Mouse (Mus musculus) gastrocnemius, postnatal 14 days (tissue): Measurements from ENCODE around the gene Mms19. TPM values are rescaled to one million over a fixed set of nuclear protein-coding genes. Genes with fewer than 3 reads are reported as not detected.
"Not testable (repeated sequence)": the region's sequence is repeated elsewhere in the genome, so short reads cannot be mapped to it uniquely, and the experiment has no call there.

Source experiments
- DNase-seq: peaks from one replicate; pipeline ENCODE4 v3.0.0; 2021; ENCODE audit warnings: mixed read lengths
- intact Hi-C: fragments of 180-260 bp; cut with DNase I; formaldehyde crosslinking; loops from one replicate; pipeline ENCODE4 v1.15.1; 2025; ENCODE audit warnings: low total_unique reads
- total RNA-seq, 2 experiments: library from RNA; stranded (reverse); gene quantifications; 2 replicates each; pipeline ENCODE4 v1.2.3; 2021

Gene Mms19
- total RNA-seq, 2 experiments from 2014 or later = 8.0 to 9.1 TPM

DNA sequence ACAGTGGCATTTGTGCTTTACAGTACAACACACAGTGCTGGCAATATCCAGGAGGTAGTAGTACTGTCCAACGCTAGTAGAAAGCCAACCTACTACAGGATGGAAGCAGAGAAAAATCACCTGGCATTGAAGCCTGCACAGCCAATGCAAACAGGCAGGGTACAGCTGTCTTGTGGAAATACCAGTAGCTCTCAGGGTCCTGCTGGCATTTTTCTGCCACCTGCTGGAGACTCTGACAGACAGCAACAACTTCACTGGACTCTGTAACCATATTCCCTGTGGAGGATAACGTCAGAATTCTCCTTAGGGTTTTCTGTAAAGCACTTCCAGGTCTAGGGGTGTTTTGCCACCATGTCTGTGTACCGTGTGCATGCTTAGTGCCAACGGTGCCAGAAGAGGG lies 28.7 kb downstream of the Mms19 start:
- no peak for DNase-seq
- intact Hi-C loops = no loop called here

DNA sequence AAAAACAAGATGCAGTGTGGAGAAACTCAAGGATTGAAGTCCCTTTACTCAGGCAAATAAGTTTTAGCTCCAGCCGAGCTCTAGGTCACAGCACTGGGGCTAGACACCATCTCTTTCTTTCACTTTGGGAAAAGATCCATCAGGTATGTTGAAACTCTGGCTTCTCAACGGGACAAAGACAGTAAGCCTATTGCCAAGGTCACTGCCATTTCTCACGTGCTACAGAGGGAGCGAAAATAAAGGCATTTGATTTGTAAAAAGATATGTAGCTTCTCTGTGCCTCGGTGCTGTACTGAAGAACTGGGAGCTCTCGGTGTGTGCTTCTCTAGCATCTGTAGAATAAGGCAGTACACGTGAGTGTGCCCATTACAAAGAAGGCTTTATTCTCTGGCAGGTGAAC lies 37.1 kb downstream of the Mms19 start:
- DNase-seq = no peak
- intact Hi-C loops = no loop called here

DNA sequence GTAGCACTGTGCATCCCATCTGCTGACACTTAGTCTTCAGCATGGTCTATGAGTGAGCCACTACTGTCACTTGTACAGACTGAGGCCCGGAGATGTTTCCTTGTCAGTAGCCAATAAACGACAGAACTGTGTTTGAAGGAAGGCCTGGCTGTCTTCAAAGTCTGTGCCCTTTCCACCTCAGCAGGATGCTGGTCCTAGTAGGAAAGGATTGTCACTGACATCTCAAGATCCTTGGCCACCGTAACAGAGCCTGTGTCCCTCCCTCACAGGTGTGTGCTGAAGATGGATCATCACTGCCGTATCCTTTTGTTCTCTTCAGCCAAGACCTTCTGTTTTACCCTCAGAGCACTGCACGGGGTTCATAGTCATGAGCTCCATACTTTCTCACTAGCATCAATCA lies 42.4 kb downstream of the Mms19 start:
- no peak for DNase-seq
- intact Hi-C loops = loop anchor here (5.0 kb wide), 1 partner anchor 39 kb away; no protein-coding TSS in a partner anchor

DNA sequence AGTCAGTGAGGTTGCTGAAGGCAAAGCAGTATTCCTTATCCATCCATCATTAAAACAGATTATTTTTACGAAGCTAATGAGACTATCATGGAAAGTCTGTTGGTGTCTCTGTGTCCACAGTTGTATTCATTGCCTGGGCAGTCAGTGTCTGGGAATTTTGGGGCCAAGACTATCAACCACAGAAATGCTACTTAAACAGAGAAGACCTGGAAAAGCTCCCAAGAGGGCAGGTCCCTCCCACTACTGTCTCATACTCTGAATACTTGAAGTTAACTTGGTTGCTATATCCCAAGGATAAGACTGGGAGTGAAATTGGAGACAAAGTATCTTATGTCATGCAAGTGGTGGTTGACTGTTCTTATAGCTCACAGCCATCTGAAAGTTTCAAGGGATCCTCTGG lies 45.0 kb downstream of the Mms19 start:
- intact Hi-C loops = loop anchor here (5.0 kb wide), 1 partner anchor 41 kb away; no protein-coding TSS in a partner anchor
- DNase-seq = no peak

DNA sequence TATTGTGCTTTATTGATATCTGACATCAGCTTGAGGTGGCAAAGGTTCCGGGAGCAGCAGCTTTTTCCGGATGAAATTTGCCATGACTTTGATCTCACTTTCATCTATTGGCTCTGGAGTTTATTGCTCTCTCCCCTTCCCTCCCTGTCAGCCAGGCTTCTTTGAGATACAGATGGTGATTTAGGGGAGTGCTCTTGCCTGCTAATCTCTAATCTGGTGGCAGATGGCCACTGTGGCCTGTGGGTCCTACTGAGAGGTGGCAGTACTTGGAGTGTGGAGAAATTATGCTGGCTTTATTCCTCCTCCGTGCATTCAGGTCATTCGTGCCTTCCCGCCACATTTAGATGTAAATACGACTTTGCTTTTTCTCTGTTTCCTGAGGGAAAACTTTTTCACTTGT lies 46.8 kb downstream of the Mms19 start:
- intact Hi-C loops = no loop called here
- no peak for DNase-seq

DNA sequence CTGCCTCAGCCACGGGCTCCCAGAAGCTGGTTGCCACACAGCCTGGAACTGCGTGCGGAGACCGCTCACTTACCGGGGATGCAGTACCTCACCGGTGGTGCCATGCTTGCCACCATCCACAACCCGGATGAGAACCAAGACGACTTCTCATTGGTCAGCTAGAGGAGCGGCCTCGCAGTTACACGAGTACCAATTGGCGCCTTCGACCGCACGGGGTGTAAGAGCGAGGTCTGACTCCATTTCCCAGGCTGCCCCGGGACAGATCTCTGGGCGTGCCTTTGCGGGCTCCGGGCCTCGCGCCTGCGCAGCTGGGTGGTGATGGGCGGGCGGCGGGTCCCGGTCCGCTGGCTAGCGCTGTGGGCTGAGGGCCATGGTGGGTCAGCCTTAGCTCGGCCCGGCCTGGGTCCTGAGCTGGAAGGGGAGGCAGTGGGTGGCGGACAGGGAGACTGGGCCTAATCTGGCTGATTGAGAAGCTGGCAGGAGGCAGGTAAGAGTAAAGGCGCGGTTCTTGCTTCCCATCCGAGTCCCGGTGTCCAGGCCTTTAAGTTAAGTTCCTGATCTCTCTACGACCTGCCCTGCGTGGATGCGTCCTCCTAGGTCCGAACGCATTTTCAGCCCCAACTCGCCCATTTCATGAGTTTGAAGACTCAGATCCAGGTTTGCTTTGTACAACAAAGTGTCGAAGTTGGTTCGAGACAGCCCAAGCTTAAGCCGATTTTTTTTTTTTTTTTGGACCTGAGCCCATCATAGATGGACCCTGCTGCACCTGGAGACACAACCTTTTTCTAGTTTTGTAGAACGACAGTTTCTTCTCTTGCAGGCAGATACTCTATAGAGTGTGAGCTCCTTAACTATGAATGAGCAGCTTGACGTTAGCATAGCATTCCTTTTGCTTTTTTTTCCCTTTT lies 47.5 kb downstream of the Mms19 start, which contains the start of the genes Exosc1 and Zdhhc16:
Gene Exosc1 (minus strand): TSS at position 245 of the 908 bp plus-strand sequence.
Gene Zdhhc16 (plus strand): TSS at position 302 of the 908 bp plus-strand sequence.
- intact Hi-C loops = no loop called here
- DNase-seq = peak; percentile 98

DNA sequence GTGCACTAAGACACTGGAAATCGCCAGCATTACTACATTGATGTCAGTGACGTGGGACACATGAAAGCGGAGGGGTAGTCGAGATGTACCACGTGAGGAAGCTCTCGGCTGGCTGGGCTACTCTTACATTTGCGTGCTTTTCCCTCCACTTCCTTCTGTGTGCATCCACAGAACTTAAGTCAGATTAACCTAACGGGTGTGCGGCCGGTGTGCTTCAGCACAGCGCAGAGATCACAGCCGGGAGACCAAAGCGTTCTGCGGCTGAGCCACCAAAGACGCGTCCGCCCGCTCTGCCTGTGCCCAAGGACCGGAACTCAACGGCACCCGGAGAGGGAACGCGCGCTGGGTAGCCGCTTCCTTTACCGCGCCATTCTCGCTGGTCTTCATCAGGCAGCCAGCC lies 48.3 kb downstream of the Mms19 start:
- no peak for DNase-seq
- intact Hi-C loops = no loop called here

DNA sequence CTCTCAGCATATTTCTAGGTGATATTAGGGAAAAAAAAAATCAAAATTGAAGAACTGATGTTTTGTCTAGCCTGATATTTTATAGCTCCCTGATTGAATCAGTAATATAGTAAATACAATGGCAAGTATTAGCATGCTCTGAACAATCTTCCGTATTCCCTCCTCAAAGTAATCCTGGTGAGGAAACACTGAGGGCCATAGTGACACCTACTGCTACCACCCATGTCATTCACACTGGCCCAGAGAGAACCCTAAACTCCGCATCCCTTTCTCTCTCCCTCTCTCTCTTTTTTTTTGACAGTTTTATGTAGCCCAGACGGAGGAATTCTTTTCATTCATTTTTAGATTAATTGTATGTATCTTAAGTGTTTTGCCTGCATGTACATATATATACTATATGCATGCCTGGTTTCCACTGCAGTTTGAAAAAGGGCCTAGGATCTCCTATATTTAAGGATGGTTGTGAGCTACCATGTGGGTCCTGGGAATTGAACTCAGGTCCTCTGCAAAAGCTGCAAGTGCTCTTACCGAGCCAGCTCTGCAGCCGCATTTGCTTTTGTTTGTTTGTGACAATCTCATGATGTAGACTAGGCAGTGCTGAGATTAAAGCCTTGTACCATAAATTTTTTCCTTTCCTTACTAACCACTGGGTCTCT lies 60.4 kb downstream of the Mms19 start:
- intact Hi-C loops = no loop called here
- DNase-seq = no peak

DNA sequence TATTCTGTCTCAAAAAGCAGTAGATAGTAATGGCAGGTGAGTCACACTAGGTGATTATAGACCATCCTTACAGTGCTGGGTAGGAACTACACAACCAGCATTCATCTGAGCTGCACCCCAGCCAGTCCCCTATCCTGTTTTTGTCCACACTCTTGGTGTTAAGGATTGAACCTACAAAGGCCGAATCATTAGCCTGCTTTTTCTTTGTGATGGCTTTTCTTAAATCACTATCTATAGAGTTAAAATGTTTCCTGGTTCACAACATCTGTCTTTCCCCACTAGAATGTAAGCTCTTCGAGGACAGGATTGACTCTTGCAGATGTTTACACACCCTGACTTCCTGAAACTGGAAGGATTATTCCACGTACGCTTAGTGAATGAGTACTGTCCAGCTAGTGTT lies 61.5 kb downstream of the Mms19 start:
- DNase-seq = no peak
- intact Hi-C loops = no loop called here

DNA sequence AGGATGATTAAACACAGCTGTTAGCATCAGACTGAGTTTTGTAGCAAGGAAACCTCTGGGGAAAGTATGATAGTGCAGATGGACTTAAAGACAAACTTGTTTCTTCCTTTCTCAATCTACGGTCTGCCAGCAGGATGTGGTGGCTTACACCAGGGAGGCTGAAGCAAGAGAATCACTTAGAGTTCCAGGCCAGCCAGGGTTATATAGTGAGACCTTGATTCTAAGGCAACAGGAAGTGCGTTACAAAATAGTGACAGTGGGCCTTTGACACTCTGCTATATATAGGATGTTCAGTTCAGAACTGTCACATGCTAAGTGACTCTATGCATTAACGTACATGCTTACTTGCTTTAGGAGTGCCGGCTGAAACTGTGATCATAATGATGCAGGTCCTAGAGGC lies 64.1 kb downstream of the Mms19 start:
- no peak for DNase-seq
- intact Hi-C loops = no loop called here

DNA sequence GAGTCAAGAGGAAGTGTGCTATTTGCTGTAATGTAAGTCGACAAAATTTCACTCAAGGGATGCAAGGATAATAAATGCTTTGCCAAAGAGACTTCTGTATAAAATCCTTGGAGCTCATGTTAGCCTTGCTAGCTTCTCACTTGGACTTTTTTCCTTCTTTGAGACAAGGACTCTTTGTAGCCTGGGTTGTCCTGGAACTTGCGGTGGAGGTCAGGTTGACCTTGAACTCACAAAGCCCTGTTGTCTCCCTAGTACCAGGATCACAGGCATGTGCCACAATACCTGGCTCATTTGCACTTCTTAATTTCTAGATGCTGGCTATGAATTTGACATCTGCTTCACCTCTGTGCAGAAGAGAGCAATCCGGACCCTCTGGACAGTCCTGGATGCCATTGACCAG lies 65.7 kb downstream of the Mms19 start:
- DNase-seq = no peak
- intact Hi-C loops = no loop called here

DNA sequence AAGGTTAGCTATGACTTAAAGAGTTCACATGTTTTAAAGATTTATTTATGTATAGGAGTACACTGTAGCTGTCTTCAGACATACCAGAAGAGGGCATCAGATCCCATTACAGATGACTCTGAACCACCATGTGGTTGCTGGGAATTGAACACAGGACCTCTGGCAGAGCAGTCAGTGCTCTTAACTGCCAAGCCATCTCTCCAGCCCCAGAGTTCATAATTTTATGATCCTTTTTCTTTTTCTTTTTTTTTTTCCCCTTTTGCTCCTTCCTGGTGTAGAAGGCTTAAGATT lies 66.4 kb downstream of the Mms19 start:
- DNase-seq, intact Hi-C loops: not testable (repeated sequence)

DNA sequence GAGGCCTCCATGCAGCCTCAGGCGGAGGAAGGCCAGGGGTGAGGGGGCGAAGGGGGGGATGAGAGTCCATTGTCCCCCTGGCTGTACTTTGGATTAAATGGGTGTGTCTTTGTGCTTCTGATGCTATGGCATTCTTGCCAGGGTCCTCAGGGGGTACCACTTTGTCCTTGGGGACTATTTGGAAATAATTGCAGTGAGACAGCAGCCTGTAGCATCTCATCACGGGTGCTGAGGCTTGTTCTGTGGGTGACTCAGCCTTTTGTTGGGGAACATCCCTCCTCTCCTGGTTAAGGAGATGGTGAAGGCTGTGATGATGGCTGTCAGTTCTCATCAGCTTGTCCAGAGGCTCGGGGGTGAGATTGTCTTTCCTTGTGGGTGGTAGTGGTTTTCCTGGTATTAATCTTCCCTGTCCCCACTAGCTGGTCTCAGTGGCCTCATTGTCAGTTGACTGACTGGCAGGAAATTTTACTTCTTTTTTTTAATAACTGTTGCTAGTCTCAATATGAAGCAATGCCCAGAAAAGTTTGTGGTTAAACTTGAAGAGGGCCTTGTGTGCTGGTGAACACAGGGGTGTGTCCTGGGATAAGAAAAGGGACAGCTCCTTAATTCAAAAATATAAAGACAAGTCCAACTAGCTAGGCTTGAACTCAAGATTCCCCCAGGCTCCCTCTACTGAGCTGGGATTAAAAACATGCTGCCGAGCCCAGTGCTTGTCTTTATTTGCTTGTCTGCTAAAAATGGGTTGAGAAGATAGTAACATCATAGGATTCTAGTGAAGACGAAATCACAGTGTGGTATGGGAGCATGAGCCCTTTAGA lies 67.0 kb downstream of the Mms19 start:
- intact Hi-C loops = no loop called here
- no peak for DNase-seq

DNA sequence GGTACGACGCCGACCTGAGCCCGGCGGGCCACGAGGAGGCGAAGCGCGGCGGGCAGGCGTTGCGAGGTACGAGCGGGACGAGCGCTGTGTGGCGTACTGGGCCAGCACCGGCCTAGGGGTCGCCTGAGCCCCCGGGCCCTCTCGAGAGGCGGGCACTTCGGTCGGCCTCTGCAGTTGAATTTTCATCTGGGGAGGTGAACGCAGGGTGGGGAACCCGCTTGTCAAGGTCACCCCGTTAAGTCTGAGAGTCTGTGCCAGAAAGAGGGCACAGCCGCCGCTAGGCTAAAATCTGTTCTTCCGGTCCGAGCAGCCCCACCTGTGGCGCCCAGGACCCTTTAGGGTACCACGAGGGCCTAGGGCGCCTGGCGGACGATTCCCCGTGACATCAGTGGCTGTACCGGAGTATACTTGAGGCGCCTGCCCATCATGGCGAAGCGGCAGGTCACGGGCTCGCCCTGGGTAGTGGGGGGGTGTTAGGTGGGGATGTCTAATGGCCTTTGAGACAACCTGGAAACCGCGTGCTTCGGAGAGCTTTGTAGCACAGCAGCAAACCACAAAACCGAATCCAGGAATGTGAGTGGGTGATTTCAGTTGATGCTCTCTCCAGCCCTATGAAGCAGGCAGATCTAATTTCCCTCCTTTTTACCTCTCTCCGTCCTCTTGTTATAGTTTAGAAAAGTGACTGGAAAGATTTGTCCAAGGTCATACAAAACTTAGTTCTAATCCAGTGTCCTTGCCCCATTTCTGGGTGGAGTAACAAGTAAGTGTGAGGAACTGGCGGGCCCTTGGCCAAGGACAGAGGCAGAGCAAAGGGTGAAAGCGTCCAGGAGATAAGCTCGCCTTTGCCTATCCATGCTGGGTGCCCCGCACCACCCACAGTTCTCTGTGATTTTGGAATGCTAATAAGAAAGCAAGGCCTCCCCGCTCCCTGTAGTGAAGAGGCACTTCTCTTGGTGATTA lies 68.6 kb downstream of the Mms19 start:
- intact Hi-C loops = no loop called here
- DNase-seq = peak; percentile 37

DNA sequence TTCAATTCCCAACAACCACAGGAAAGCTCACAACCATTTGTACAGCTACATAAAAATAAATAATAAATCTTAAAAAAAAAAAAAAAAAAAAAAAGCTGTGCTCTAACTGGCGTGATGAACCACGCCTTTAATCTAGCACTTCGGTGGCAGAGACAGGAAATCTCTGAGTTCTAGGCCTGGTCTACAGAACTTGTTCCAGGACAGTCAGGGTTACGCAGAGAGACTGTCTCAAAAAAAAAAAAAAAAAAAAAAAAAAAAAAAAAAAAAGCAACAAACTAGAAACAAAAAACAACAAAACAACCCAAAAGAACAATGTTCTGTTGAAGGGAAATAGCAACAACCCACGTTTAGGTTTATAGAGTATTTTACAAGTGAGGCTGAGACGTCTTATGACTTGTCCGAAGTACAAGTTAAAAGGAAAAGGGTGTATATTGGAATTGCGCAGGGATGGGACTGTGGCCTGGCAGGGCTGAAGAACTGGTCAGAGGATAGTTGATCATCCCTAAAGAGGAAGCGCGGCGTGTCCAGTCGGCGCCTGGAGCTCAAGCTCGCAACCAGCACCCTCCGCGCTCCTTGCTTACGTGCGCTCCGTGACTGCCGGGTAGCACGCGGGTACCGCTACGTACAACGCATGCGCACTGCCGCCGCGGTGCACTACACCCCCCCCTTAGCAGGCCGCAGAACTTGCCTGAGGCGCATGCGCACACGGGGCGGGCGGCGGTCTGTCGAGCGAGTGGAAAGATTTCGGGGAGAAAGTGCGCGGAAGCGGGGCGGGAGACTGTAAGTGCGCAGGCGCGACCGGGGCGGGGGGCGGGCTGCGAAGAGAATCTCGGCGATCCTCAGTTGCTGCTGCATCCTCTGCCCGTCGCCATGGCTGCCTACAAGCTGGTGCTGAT lies 69.5 kb downstream of the Mms19 start, which contains the start of gene Pgam1:
Gene Pgam1 (plus strand): TSS at position 746 of the 896 bp plus-strand sequence.
- DNase-seq = peak; percentile 98
- intact Hi-C loops = no loop called here

DNA sequence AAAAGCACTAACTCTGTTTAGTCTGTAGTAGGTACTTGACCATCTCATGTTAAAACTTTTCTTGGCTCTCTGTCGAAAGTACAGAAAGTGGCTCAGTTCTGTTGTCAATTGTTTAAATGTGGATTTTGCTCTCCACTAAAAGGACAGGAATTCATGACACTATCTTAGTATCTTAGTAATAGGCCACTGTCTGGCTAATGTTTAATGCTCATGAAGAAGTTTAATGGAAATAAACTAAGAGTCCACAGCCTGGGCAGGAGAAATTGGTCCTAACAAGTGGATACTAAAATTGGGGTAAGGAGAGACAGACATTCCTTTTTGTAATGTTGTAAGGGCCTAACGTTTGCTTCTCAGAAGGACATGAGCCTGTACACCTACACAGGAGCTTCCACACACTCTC lies 70.6 kb downstream of the Mms19 start:
- no peak for DNase-seq
- intact Hi-C loops = no loop called here

DNA sequence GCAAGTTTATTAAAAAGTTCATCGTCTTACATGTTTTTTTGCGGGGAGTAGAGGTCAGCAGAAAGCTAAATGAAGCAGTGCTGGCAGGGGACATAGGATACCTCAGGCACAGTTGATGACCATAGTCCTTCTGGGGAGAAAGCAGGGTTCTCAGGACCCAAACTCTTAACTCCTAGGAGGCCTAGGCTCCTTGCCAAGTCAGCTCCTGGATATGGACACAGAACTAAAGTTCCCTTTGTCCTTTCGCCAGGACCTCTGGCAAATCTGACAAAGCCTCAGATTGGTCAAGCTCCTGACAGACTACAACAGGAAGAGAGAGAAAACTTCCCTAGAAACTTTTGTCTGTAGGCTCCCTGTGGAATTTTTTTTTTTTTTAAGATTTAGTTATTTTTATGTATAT lies 72.2 kb downstream of the Mms19 start:
- DNase-seq = no peak
- intact Hi-C loops = no loop called here
